Mouse (Mus musculus) 3134 (cell line): ENCODE data around the gene Tor1a.
"Not testable (repeated sequence)": the region's sequence is repeated elsewhere in the genome, so short reads cannot be mapped to it uniquely, and the experiment has no call there.

Source experiments
- DNase-seq: peaks from one replicate; pipeline ENCODE4 v3.0.0-alpha.2; 2011; ENCODE audit warnings: low spot score; ENCODE audit not compliant: insufficient read length; ENCODE audit errors: extremely low read depth

Tor1a gene

GRCm38 (mm10) chr2:30923099-30923498 is 44.6 kb downstream of the Tor1a start:
- no peak for DNase-seq

DNA sequence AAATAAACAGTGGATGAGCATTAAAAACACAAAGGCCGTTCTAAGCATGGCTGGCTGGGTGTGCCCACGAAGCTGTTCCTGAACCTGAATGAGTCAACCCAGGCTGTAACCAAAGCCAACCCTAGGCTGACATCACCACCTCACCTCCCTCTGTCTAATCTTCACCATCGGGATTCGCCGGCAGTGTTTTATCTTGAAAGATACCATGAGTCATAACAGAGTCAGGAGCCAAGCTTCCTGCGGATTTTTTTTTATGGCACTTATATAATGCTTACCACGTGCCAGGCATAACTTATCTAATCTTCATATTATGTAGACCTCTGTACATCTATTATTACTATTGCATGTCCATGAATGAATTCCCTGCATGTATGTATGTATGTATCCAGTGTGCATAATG is 47.5 kb downstream of the Tor1a start:
- DNase-seq, result peak; percentile 55

GRCm38 (mm10) chr2:30918780-30919329 is 48.9 kb downstream of the Tor1a start:
- peak; percentile 43 for DNase-seq

DNA sequence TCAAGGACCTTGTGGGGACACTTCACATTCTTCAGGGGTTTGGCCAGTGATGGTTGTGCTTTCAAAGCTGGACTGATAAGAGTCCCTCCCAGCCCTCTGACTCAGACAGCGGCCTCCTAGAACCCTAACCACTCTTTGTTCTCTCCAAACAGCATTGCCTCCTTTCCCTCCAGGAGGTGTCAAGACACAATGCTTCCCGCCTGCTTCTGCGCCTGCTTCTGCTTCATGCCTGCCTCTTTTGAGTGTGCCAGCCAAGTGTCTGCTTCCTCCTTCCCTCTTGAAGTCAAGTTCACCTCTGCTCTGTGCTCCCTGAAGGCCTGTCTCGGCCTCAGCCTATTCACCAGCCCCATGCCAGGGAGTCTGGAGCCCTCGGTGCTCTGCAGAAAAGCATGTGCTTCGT is 49.6 kb downstream of the Tor1a start:
- DNase-seq, result peak; percentile 41

DNA sequence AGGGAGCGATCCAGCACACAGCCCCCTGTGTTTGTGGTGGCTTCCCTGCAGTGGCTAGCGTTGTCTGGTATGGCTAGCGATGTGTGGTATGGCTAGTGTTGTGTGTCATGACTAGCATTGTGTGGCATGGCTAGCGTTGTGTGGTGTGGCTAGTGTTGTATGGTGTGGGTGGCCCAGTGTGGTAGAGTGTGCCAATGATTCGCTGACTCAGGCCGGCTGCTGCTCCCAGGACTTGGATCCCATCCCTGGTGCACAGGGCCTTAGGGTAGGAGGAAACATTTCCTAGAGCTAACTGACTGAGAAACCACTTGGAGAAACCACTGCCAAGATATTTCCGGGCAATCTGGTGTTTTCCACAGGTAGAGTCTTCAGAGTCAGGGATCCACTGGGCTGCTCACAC is 50.1 kb downstream of the Tor1a start:
- peak; percentile 78 for DNase-seq

DNA sequence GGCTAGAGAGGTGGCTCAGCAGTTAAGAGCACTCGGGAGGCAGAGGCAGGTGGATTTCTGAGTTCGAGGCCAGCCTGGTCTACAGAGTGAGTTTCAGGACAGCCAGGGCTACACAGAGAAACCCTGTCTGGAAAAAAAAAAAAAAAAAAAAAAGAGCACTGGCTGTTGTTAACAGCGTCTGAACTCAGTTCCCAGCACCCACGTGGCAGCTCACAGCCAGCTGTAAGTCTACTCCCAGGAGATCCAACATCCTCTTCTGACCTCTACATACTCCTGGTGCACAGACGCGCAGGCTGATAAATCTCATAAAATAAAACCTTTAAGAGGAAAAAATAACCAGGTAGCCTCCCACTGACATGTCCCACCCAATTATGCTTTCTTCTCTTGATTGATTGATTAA is 51.8 kb downstream of the Tor1a start:
- DNase-seq, result not testable (repeated sequence)

- no peak for DNase-seq
Measured at GRCm38 (mm10) chr2:30915376-30915775, 52.4 kb downstream of the Tor1a start.

- DNase-seq, result no peak
Measured at GRCm38 (mm10) chr2:30914836-30915235, 52.9 kb downstream of the Tor1a start.

DNA sequence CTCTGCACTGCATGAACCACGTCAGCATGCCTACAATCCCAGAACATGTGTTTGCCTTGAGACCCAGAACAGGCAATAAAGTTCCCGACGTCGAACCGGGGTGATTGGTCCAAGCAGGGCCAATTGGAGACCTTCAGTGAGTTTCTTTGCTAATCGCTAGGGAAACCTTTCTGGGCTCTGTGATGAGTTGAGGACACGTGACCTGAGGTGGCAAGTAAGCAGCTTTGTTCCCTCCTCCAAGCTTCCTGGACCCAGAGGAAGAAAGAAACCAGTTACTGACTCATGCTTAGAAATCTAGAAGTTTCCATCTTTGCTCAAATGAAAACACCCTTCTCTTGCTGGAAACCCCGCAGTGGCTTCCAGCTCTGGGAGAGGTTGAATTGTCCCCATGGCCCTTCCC is 54.7 kb downstream of the Tor1a start:
- no peak for DNase-seq

- DNase-seq, result peak; percentile 59
Measured at GRCm38 (mm10) chr2:30912291-30912773, 55.4 kb downstream of the Tor1a start.
